Mouse (Mus musculus) kidney, embryonic 15.5 days (tissue): ENCODE measurements at regions not wholly inside any gene's neighbourhood (a gene's known extent, or its start where the extent isn't known, plus 50 kb on each side); places are given as distances from the start of the nearest gene placed in this dataset.

Experiments used
- ATAC-seq: fragments of 200-750 bp; cut with Nextera tagmentation; replicated peaks from 2 replicates; pipeline ENCODE4 v1.8.0; 2017; ENCODE audit warnings: moderate TSS enrichment; ENCODE audit not compliant: low FRiP score
- H3K27ac ChIP-seq: fragments of 300-500 bp; sonication (generic); 2 replicates; pipeline ENCODE4 v1.5.1; 2015; ENCODE audit warnings: mild to moderate bottlenecking, inconsistent platforms
- H3K27me3 ChIP-seq: fragments of 300-500 bp; sonication (generic); 2 replicates; pipeline ENCODE4 v1.6.1; 2015; ENCODE audit warnings: inconsistent platforms
- H3K36me3 ChIP-seq: fragments of 300-500 bp; sonication (generic); 2 replicates; pipeline ENCODE4 v1.6.1; 2015; ENCODE audit warnings: inconsistent platforms
- H3K4me1 ChIP-seq: fragments of 300-500 bp; sonication (generic); 2 replicates; pipeline ENCODE4 v1.6.1; 2015; ENCODE audit warnings: inconsistent platforms
- H3K4me2 ChIP-seq: fragments of 300-500 bp; sonication (generic); 2 replicates; pipeline ENCODE4 v1.6.1; 2015; ENCODE audit warnings: moderate library complexity, mild to moderate bottlenecking, inconsistent platforms
- H3K4me3 ChIP-seq: fragments of 300-500 bp; sonication (generic); replicated peaks from 2 replicates; pipeline ENCODE4 v1.5.1; 2015; ENCODE audit warnings: mild to moderate bottlenecking, inconsistent platforms
- H3K9ac ChIP-seq: fragments of 300-500 bp; sonication (generic); 2 replicates; pipeline ENCODE4 v1.6.1; 2015; ENCODE audit warnings: mild to moderate bottlenecking, inconsistent platforms
- H3K9me3 ChIP-seq: fragments of 300-500 bp; sonication (generic); replicated peaks from 2 replicates; pipeline ENCODE4 v1.6.1; 2016; ENCODE audit warnings: inconsistent platforms
- WGBS: fragments of 180-500 bp; shearing (Covaris S2); methylation state at CpG from one replicate; pipeline ENCODE4 v1.1.7; 2015; ENCODE audit warnings: mixed read lengths; 5-methylcytosine and 5-hydroxymethylcytosine counted together

DNA sequence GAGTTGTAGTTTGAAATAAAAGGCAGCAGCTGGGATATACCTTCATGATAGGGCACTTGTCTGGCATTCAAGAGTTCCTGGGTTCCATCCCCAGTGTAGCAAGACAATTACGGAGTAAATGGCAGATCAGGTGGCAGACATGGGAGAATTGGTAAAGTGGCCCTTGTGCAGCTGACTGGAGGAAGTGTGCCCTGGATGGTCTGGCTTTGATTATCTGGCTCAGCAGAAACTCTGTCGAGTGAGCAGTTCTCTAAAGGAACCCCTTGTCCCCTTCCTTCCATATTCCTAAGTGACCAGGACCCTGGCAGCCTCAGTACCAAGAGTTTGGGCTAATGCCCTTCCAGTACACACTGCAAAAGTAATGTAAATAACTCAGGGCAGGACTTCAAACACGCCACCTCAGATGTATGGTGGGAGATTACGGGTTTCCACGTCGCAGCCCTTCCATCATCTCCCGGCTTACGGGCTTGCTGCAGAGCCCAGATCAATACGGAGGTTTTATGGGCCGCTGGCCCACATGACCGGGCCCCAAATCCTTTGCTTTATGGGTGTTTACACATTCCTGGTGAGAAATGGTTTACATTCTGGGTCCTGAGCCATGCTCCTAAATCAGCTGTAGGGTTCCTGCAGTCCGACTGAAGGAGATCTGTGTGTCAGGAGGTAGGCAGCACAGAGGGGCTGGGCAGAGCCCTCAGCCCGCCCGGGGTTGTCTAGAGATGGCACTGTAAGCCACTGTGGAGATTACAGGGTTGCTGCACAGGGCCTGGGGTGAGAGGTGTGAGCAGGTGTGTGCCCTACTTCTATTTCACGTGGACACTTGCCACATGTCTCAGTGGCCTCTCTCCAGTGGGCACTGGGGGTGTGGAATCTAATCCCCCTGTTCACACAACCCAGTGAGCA, 50.4 kb upstream of the Hand1 start:
- no peak for ATAC-seq
- 47% methylated on average over 15 of the region's 15 CpGs for WGBS

More for the DNA sequence above, 50.4 kb upstream of the Hand1 start:
- Histone ChIP-seq H3K27ac (no peak overlapping the region), H3K27me3 (peaks cover 22% of the 10 kb centered on the region), H3K4me3 (no peak overlapping the region), H3K36me3 (no peaks in the 10 kb centered on the region), H3K4me2 (no peak overlapping the region), H3K9ac (no peak overlapping the region), H3K9me3 (no peaks in the 10 kb centered on the region), H3K4me1 (peaks cover 5% of the 10 kb centered on the region; the same call in 1 of the 2 replicates)
